Mouse (Mus musculus): ENCODE data around the gene Itga6.
"Not testable (repeated sequence)": the region's sequence is repeated elsewhere in the genome, so short reads cannot be mapped to it uniquely, and the experiment has no call there.

Itga6 gene

DNA sequence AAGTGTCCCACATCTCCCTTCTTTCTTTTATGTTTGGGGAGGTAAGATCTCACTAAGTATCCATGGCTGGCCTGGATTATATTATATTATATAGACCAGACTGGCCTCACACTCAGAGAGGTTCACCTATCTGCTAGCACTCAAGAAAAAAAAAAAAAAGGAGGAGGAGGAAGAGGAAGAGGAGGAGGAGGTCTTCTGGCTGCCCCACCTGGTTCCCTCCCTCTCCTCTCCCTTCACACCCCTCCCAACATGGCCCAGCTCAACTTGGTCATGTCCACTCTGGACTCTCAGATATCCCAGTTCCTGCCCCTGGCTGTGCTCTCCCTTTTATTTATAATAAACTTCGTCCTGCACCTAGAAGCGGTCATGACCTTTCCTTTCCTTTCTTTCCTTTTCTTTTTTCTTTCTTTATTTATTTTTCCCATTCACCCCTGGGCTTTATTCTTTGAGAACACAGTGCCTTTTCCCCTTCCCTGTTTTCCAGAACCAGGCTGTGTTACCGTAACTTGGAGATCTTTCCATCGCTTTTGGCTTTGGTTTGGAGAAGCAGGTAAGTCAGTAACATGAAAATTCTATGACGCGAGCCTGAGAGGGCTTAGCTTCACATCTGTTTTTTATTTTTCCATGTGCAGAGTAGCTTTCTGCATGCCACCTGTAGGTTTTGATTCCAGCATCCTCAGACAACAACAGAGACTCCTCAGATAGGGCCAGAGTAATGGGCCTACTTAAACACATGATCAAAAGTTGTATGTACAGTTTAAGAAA, at the start of gene Itga6:
Gene Itga6, plus strand, starts transcription at position 7 of the 765 bp plus-strand sequence.
- in situ Hi-C loops (cut with MboI, MseI) = no loop called here

GRCm38 (mm10) chr2:71696776-71697175, 48.6 kb upstream of the Itga6 start:
- in situ Hi-C loops (cut with MboI, MseI) = no loop called here

DNA sequence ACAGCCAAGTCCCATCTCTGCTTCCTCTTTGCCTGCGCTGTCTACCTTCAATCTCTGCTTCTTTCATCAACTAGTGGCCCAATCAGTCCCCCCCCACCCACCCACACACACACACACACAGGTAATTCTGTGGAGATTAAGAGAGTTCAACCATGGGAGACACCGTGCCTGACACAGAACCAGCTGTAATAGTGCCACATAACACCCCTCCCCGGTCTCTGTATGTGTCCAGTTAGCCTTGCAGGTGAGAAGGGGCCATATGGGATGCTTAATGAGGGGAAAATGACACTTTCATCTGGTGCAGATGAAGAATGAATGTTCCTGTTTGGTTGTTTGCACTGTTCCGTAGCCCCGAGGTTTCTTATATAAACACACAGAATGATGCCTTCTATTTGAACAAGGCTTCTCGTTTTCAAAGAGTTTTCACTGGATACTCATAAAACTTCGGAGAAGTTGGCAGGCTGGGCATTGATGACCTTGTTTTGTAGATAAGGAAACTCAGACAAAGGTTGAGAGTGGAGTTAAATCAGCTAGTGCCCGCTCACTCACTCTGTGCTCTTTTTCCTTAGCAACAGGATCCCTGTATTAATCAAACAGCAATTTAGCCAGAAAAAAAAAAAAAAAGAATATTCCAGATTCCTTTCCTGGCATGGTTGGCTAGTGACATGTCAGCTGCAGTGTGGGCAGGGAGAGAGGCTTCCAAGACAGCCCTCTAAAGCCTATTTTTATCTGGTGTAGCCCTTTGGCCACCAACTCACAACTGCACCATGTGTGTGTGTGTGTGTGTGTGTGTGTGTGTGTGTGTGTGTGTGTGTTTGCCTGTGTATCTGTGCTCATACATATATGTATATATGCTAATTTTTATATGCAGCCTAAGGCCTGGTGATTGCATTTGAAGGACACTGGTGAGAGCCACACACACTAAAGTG, 47.7 kb upstream of the Itga6 start:
- in situ Hi-C loops (cut with MboI, MseI) = no loop called here

GRCm38 (mm10) chr2:71698366-71698765, 47.0 kb upstream of the Itga6 start:
- in situ Hi-C loops (cut with MboI, MseI) = no loop called here

- in situ Hi-C loops (cut with MboI, MseI) = no loop called here
These were observed 46.5 kb upstream of the Itga6 start for GRCm38 (mm10) chr2:71698942-71699341.

GRCm38 (mm10) chr2:71701341-71701740, 44.1 kb upstream of the Itga6 start:
- in situ Hi-C loops (cut with MboI, MseI) = no loop called here

GRCm38 (mm10) chr2:71704309-71704708, 41.1 kb upstream of the Itga6 start:
- in situ Hi-C loops (cut with MboI, MseI) = no loop called here

DNA sequence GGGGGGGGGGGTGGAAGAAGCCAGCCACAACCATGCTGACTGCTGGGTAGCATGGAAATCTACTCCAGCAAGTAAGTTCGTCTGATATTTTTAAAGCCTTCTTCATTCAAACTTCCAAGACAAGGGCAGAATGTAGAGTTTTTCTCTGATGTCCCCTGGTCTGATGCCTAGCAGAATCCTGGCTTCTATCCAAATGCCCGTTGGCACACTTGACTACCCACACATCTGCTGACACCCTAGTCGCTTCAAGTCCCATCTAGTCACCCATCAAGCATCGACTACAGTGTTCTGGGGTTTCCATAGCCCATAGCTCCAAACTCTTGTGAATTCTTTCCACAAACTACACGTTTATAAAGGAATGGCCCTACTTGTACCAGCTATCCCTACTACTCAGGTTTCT, 36.5 kb upstream of the Itga6 start:
- in situ Hi-C loops (cut with MboI, MseI) = no loop called here

DNA sequence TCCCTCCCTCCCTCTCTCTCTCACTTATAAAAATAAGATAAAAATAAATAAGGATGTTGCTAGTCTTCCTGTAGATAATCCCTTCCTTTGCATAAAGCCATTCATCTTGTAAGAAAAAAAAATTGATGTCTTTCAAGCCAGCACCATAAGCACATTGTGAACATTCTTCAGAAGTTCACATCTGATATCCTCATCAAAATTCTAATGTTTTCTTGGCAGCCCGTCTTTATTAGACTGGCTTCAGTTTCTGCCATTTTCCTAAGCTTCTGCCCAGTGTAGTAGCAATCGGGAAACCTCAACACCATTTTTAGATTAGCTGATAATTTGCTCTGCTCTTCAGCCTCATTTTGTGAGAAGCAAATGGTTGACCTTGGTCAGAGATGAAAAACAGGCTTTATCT, 33.8 kb upstream of the Itga6 start:
- in situ Hi-C loops (cut with MboI, MseI) = no loop called here

GRCm38 (mm10) chr2:71714416-71714815, 31.0 kb upstream of the Itga6 start:
- in situ Hi-C loops (cut with MboI, MseI) = no loop called here

DNA sequence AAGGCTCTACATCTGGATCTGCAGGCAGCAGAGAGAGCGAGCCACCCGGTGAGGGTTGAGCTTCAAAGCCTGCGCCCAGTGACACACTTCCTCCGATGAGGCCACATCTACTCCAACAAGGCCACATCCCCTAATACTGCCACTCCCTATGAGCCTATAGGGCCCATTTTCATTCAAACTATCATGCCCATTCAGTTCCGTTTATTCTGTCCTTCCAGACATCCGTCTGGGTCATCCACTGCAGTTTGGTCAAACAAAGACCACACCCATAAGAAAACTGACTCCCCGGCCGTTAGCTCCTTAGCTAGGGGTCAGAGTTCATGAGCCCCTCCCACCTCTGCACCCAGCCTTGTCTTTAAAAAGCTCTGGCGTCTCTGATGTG, 26.4 kb upstream of the Itga6 start:
- in situ Hi-C loops (cut with MboI, MseI) = no loop called here

GRCm38 (mm10) chr2:71719387-71720034, 25.9 kb upstream of the Itga6 start:
- in situ Hi-C loops (cut with MboI, MseI) = no loop called here

DNA sequence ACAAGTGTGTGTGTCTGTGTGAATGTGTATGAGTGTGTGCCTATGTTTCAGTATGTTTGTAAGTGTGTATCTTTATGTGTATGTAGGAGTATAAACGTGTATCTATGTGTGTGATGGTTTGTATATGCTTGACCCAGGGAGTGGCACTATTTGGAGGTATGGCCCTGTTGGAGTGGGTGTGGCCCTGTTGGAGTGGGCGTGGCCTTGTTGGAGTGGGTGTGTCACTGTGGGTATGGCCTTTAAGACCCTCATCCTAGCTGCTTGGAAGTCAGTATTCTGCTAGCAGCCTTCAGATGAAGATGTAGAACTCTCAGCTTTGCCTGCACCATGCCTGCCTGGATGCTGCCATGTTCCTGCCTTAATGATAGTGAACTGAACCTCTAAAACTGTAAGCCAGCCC, 24.9 kb upstream of the Itga6 start:
- in situ Hi-C loops (cut with MboI, MseI) = not testable (repeated sequence)

DNA sequence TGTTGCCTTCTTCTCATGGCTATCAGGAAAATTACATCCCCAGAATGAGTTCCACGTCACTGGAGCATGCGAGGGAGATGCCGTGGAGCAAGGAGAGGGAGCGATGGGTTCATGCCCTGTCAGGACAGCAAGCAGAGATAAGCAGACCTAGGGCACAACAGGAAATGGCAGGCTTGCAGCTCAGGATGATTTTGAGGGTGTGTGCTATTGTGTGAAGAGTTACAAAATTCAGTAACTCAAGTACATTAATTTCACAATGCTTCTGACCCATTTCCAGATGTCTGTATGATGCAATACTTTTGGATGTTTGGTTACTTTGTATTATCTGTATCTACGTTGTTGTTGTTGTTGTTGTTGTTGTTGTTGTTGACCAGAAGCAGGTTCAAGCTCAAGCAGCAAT, 22.5 kb upstream of the Itga6 start:
- in situ Hi-C loops (cut with MboI, MseI) = no loop called here

- in situ Hi-C loops (cut with MboI, MseI) = no loop called here
These were observed 21.8 kb upstream of the Itga6 start for GRCm38 (mm10) chr2:71723623-71724022.

DNA sequence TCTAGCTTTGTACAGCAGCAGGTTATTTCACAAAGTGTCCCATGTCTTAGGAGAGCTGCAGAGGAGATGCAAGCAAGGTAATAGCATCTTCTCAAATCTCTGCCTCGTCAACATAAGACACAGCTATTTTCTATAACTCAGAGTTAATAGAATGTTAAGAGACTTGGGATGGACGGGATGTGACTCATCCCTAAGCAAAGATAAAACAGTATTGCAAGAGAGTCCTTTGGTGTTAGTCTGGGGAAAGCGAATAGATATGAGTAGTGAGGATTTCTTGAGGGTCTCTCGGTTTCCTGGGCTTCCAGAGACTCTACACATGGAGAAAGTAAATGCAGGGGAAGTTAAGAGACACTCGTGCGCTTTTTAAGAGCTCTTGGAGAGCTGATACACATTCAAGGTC, 21.4 kb upstream of the Itga6 start:
- in situ Hi-C loops (cut with MboI, MseI) = no loop called here

GRCm38 (mm10) chr2:71725446-71725845, 20.0 kb upstream of the Itga6 start:
- in situ Hi-C loops (cut with MboI, MseI) = no loop called here

- in situ Hi-C loops (cut with MboI, MseI) = no loop called here
These were observed 18.3 kb upstream of the Itga6 start for GRCm38 (mm10) chr2:71726883-71727676.

- in situ Hi-C loops (cut with MboI, MseI) = no loop called here
These were observed 17.1 kb upstream of the Itga6 start for GRCm38 (mm10) chr2:71728341-71728740.

DNA sequence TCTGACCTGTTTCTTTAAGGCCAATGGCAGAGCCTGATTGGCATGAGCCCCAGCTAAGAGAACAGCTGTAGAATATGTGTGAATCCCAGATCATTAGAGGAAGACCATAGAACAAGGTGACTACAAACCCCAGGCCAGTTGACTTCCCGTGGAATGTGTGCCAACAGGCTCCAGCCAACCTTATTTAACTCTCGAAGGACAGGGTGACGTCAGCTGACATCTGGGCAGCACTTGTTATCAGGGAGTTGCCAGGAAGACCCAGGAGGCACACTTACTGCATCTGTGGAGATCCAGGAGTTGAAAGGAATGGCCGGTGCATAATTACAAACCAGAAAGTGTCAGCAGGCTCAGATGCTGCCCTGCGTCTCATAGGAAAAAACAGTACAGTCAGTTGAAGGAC, 16.6 kb upstream of the Itga6 start:
- in situ Hi-C loops (cut with MboI, MseI) = no loop called here
